Mouse (Mus musculus) bone marrow, adult 2 months (tissue): Measurements from ENCODE around the gene Fancc. TPM values are rescaled to one million over a fixed set of nuclear protein-coding genes. Genes with fewer than 3 reads are reported as not detected.
"Not testable (repeated sequence)": the region's sequence is repeated elsewhere in the genome, so short reads cannot be mapped to it uniquely, and the experiment has no call there.

ENCODE experiments used
- H3K27ac ChIP-seq: fragments of 200-500 bp; 2 replicates; pipeline ENCODE4 v1.5.1; 2012; ENCODE audit warnings: low read depth, mild to moderate bottlenecking, control low read depth, inconsistent platforms, low read length; ENCODE audit not compliant: control insufficient read depth, poor library complexity, insufficient read depth
- H3K4me1 ChIP-seq: fragments of 200-500 bp; 2 replicates; pipeline ENCODE4 v1.6.1; 2011; ENCODE audit warnings: low read length; ENCODE audit not compliant: control insufficient read depth, insufficient read depth
- H3K4me3 ChIP-seq: fragments of 200-500 bp; replicated peaks from 2 replicates; pipeline ENCODE3; 2011; ENCODE audit warnings: mild to moderate bottlenecking, low read depth, low read length, control low read depth; ENCODE audit not compliant: control insufficient read depth
- CTCF ChIP-seq: fragments of 200-500 bp; IDR thresholded peaks from 2 replicates; pipeline ENCODE4 v1.5.1; 2011; ENCODE audit warnings: low read length, control low read depth; ENCODE audit not compliant: control insufficient read depth, insufficient read depth
- POLR2A ChIP-seq: fragments of 200-500 bp; IDR thresholded peaks from 2 replicates; pipeline ENCODE4 v1.6.1; 2011; ENCODE audit warnings: low read depth, mild to moderate bottlenecking, control low read depth, low read length, borderline replicate concordance; ENCODE audit not compliant: control insufficient read depth
- WGBS: fragments of 180-500 bp; shearing (Covaris S2); methylation state at CpG from one replicate; pipeline ENCODE4 v1.1.7; 2018; 5-methylcytosine and 5-hydroxymethylcytosine counted together
- polyA plus RNA-seq: library from polyadenylated mRNA; stranded (reverse); fragments of >200 nt; gene quantifications from 2 replicates; pipeline ENCODE4 v1.2.4, GENCODE M21; 2011; ENCODE audit warnings: low replicate concordance; ENCODE audit not compliant: missing spikeins, insufficient read depth, insufficient read length

Fancc gene
- polyA plus RNA-seq, 1 experiment, result 9.9 TPM

- Histone ChIP-seq H3K4me3 (no peak overlapping the region), H3K4me1 (no peaks in the 10 kb centered on the region), H3K27ac (no peak overlapping the region)
- TF ChIP-seq POLR2A (no peak), CTCF (no peak)
- 81% methylated on average over 7 of the region's 7 CpGs for WGBS
Measured at GRCm38 (mm10) chr13:63451140-63451539, 45.9 kb downstream of the Fancc start.

DNA sequence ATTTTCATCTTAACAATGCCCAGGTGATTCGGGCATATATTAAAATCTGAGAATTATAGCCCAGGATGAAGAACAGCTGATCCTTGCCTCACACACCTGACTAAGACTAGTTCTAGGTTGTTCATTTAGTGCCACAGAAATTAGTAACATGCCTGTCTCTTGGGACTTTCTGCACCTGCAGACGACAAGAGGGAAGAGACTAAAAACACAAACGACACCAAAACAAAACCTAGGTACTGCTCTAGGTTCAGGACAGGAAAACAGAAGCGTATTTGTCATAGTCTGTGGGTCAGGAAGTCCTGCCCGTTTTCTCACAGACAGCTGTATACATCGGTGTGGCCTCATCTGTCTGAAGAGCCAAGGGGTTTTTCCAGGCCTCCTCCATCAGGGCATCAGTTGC, 51.7 kb downstream of the Fancc start:
- WGBS, result 51% methylated on average over 6 of the region's 6 CpGs
- H3K27ac ChIP-seq, result no peak overlapping the region
- H3K4me3 ChIP-seq, result no peak overlapping the region
- no peak for TF ChIP-seq CTCF
- no peak for TF ChIP-seq POLR2A
- no peaks in the 10 kb centered on the region for H3K4me1 ChIP-seq

DNA sequence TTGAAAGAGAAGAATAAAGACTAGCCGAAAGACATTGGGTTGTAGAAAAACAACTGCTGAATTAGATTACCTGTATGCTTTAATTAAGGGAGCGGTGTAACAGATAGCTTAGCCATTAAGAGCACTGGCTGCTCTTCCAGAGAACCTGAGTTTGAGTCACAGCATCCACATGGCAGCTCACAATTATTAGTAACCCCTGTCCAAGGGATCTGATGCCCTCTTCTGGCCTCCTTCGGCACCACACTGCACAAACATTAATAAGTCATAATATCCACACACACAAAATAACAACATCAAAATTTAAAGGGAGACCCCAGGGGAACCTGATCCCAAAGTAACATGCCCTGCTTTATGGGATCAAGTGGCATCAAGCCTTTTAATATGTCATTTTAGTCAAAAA, 64.3 kb downstream of the Fancc start:
- H3K4me1 ChIP-seq, result no peaks in the 10 kb centered on the region; the same call in 1 of the 2 replicates
- no peak overlapping the region for H3K27ac ChIP-seq
- peak; percentile 41 for TF ChIP-seq CTCF
- TF ChIP-seq POLR2A, result no peak
- H3K4me3 ChIP-seq, result no peak overlapping the region
- 82% methylated on average over 3 of the region's 3 CpGs for WGBS

- H3K4me3 ChIP-seq, result peak overlapping the region; percentile 90
- TF ChIP-seq CTCF (no peak), POLR2A (no peak)
- under 1% methylated on average over 5 of the region's 5 CpGs for WGBS
- H3K27ac ChIP-seq, result peak overlapping the region; percentile 97
- H3K4me1 ChIP-seq, result no peaks in the 10 kb centered on the region; the same call in 1 of the 2 replicates
Measured at GRCm38 (mm10) chr13:63431857-63432191, 65.3 kb downstream of the Fancc start.

DNA sequence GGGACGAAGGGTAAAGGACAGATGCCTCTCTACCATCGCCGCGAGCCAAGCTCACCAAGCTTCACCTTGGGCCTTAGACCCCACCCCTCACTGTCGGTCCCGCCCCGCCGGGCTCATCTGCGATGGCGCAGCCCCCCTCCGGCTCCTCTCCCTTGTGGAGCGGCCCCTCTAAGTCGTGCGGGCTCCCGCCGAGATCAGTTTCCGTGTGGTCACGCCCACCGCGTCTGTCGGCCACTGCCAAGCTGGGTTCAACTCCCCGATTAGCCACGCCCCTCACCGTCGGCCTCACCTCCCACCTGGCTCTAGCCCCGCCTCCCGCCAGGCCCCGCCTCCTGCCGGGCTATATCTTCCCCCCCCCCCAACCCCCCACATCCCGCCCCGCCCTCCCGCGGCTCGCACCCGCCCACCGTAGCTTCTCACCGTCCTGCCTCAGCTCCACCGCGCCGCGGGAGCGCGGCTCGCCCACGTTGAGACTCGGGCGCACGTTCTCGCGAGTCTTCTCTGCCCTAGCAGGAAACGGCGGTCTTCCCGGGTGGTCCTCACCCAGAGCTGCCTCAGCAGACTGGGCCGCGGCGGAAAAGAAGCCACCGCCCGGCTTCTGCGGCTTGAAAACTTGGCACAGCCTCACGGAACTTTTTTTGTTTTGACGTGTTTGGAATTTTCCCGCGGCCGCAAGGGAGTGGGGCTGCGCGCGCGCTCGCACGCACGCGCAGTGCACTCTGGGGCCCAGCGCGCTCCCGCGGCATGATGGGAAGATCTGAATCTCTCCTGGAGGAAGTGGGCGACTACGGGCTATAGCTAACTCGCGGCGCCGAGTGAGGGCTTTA, 65.8 kb downstream of the Fancc start:
- H3K4me1 ChIP-seq, result no peaks in the 10 kb centered on the region; the same call in 1 of the 2 replicates
- H3K27ac ChIP-seq, result peak overlapping the region; percentile 97
- peak overlapping the region; percentile 90 for H3K4me3 ChIP-seq
- whole genome bisulfite sequencing, result under 1% methylated on average over 72 of the region's 82 CpGs
- no peak for TF ChIP-seq CTCF
- TF ChIP-seq POLR2A, result peak; percentile 14; the same call in 1 of the 2 replicates

GRCm38 (mm10) chr13:63430681-63431029, 66.4 kb downstream of the Fancc start:
- TF ChIP-seq POLR2A, result no peak
- no peak for TF ChIP-seq CTCF
- WGBS, result 4% methylated on average over 4 of the region's 4 CpGs
- H3K4me3 ChIP-seq, result peak overlapping the region; percentile 90
- no peaks in the 10 kb centered on the region; the same call in 1 of the 2 replicates for H3K4me1 ChIP-seq
- H3K27ac ChIP-seq, result no peak overlapping the region

DNA sequence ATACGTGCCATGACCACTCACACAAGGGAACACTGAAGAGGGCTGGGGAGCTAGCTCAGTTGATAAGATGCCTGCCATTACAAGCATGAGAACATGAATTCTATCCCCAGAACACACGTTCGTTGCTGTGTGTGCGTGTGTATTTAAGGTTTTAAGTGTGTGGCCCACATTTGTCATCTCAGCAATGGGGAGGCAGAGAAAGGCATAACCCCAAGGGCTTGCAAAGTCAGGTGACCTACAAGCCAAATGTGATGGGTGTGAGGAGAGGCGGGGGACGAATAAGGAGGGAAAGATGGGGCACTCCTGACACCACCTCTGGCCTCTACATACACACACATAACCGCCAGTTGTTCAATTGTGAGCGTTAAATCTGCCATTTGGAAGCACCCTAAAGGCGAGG, 66.9 kb downstream of the Fancc start:
- H3K4me3 ChIP-seq, result no peak overlapping the region

DNA sequence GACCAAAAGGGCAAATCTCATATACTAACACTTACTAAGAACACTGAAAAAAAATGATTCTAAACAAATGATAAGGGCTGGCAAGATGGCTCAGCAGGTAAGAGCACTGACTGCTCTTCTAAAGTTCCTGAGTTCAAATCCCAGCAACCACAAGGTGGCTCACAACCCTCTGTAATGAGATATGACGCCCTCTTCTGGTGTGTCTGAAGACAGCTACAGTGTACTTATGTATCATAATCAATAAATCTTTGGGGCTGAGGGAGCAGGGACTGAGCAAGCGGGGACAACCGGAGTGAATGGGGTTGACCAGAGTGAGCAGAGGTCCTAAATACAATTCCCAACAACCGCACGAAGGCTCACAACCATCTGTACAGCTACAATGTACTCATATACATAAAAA, 68.9 kb downstream of the Fancc start:
- H3K27ac ChIP-seq, H3K4me1 ChIP-seq, H3K4me3 ChIP-seq: not testable (repeated sequence)
- 88% methylated on average over 5 of the region's 5 CpGs for WGBS

More for the DNA sequence above, 66.9 kb downstream of the Fancc start:
- 84% methylated on average over 9 of the region's 9 CpGs for WGBS
- H3K4me1 ChIP-seq, result no peaks in the 10 kb centered on the region; the same call in 1 of the 2 replicates
- TF ChIP-seq CTCF, result no peak
- TF ChIP-seq POLR2A, result no peak
- H3K27ac ChIP-seq, result no peak overlapping the region

GRCm38 (mm10) chr13:63423060-63423459, 74.0 kb downstream of the Fancc start:
- no peaks in the 10 kb centered on the region for H3K4me1 ChIP-seq
- TF ChIP-seq POLR2A, result no peak
- TF ChIP-seq CTCF, result no peak
- no peak overlapping the region for H3K27ac ChIP-seq
- WGBS, result 91% methylated on average over 2 of the region's 2 CpGs
- H3K4me3 ChIP-seq, result no peak overlapping the region
